Mouse (Mus musculus) embryonic facial prominence, embryonic 15.5 days (tissue): ENCODE measurements around the gene Pkp2. TPM values are rescaled to one million over a fixed set of nuclear protein-coding genes. Genes with fewer than 3 reads are reported as not detected.
"Not testable (repeated sequence)": the region's sequence is repeated elsewhere in the genome, so short reads cannot be mapped to it uniquely, and the experiment has no call there.

Experiments
- ATAC-seq: fragments of 200-750 bp; cut with Nextera tagmentation; 2 replicates; pipeline ENCODE4 v1.8.0; 2017; ENCODE audit warnings: low read depth, moderate TSS enrichment; ENCODE audit not compliant: insufficient number of reproducible peaks, low FRiP score, low TSS enrichment
- H3K27ac ChIP-seq: fragments of 300-500 bp; sonication (generic); replicated peaks from 2 replicates; pipeline ENCODE4 v1.5.1; 2015; ENCODE audit warnings: mild to moderate bottlenecking, inconsistent platforms
- H3K27me3 ChIP-seq: fragments of 300-500 bp; sonication (generic); 2 replicates; pipeline ENCODE4 v1.6.1; 2015; ENCODE audit warnings: inconsistent platforms
- H3K36me3 ChIP-seq: fragments of 300-500 bp; sonication (generic); 2 replicates; pipeline ENCODE4 v1.6.1; 2015; ENCODE audit warnings: mild to moderate bottlenecking, inconsistent platforms
- H3K4me1 ChIP-seq: fragments of 300-500 bp; sonication (generic); 2 replicates; pipeline ENCODE4 v1.6.1; 2015; ENCODE audit warnings: inconsistent platforms
- H3K4me2 ChIP-seq: fragments of 300-500 bp; sonication (generic); replicated peaks from 2 replicates; pipeline ENCODE4 v1.6.1; 2015; ENCODE audit warnings: mild to moderate bottlenecking, inconsistent platforms
- H3K4me3 ChIP-seq: fragments of 300-500 bp; sonication (generic); replicated peaks from 2 replicates; pipeline ENCODE4 v1.5.1; 2015; ENCODE audit warnings: mild to moderate bottlenecking, inconsistent platforms
- H3K9ac ChIP-seq: fragments of 300-500 bp; sonication (generic); 2 replicates; pipeline ENCODE4 v1.6.1; 2015; ENCODE audit warnings: inconsistent platforms
- H3K9me3 ChIP-seq: fragments of 300-500 bp; sonication (generic); replicated peaks from 2 replicates; pipeline ENCODE4 v1.6.1; 2016; ENCODE audit warnings: inconsistent platforms
- WGBS: fragments of 180-500 bp; shearing (Covaris S2); methylation state at CpG from one replicate; pipeline ENCODE4 v1.1.7; 2015; 5-methylcytosine and 5-hydroxymethylcytosine counted together
- polyA plus RNA-seq: library from polyadenylated mRNA; unstranded; fragments of >200 nt; fragmentation: Nextera tagmentation; extraction: Ambion mirVana; gene quantifications from 2 replicates; pipeline ENCODE4 v1.2.1, GENCODE M21; 2015

Pkp2 gene
- polyA plus RNA-seq, 1 experiment from 2014 or later = 6.5 TPM

- no peaks in the 10 kb centered on the region for H3K27me3 ChIP-seq
- H3K9me3 ChIP-seq = no peaks in the 10 kb centered on the region
- H3K27ac ChIP-seq = no peak overlapping the region
- H3K4me2 ChIP-seq = no peak overlapping the region
- H3K4me3 ChIP-seq = no peak overlapping the region
- H3K9ac ChIP-seq = no peak overlapping the region
- peak; percentile 29; the same call in 1 of the 2 replicates for ATAC-seq
- H3K36me3 ChIP-seq = no peaks in the 10 kb centered on the region
- 95% methylated on average over 22 of the region's 22 CpGs for WGBS
- H3K4me1 ChIP-seq = no peaks in the 10 kb centered on the region
Measured at GRCm38 (mm10) chr16:16225828-16226227, 12.7 kb downstream of the Pkp2 start.

GRCm38 (mm10) chr16:16230439-16230838, 17.3 kb downstream of the Pkp2 start:
- Histone ChIP-seq H3K27ac (no peak overlapping the region), H3K4me1 (no peaks in the 10 kb centered on the region), H3K27me3 (no peaks in the 10 kb centered on the region), H3K9me3 (no peaks in the 10 kb centered on the region), H3K36me3 (no peaks in the 10 kb centered on the region), H3K4me2 (no peak overlapping the region), H3K4me3 (no peak overlapping the region), H3K9ac (no peak overlapping the region)
- no peak for ATAC-seq
- 90% methylated on average over 5 of the region's 5 CpGs for WGBS

- Histone ChIP-seq H3K4me3 (no peak overlapping the region), H3K9ac (no peak overlapping the region), H3K4me2 (no peak overlapping the region), H3K4me1 (no peaks in the 10 kb centered on the region), H3K9me3 (no peaks in the 10 kb centered on the region), H3K27me3 (no peaks in the 10 kb centered on the region), H3K36me3 (no peaks in the 10 kb centered on the region), H3K27ac (no peak overlapping the region)
- 74% methylated on average over 2 of the region's 2 CpGs for WGBS
- ATAC-seq = no peak
Measured at GRCm38 (mm10) chr16:16233919-16234318, 20.8 kb downstream of the Pkp2 start.

- H3K9ac ChIP-seq, H3K27me3 ChIP-seq, H3K36me3 ChIP-seq, H3K4me2 ChIP-seq, H3K4me1 ChIP-seq, H3K4me3 ChIP-seq, H3K27ac ChIP-seq, H3K9me3 ChIP-seq, ATAC-seq: not testable (repeated sequence)
- 87% methylated on average over 9 of the region's 9 CpGs for WGBS
Measured at GRCm38 (mm10) chr16:16236681-16237080, 23.6 kb downstream of the Pkp2 start.

- H3K4me2 ChIP-seq = no peak overlapping the region
- H3K36me3 ChIP-seq = no peaks in the 10 kb centered on the region
- H3K4me1 ChIP-seq = no peaks in the 10 kb centered on the region
- H3K27me3 ChIP-seq = no peaks in the 10 kb centered on the region
- no peak overlapping the region for H3K27ac ChIP-seq
- WGBS = 78% methylated on average over 2 of the region's 2 CpGs
- no peak overlapping the region for H3K4me3 ChIP-seq
- ATAC-seq = no peak
- H3K9me3 ChIP-seq = no peaks in the 10 kb centered on the region
- no peak overlapping the region for H3K9ac ChIP-seq
Measured at GRCm38 (mm10) chr16:16238356-16238755, 25.2 kb downstream of the Pkp2 start.

- H3K36me3 ChIP-seq = no peaks in the 10 kb centered on the region
- ATAC-seq = no peak
- no peak overlapping the region for H3K4me2 ChIP-seq
- no peak overlapping the region for H3K4me3 ChIP-seq
- H3K9me3 ChIP-seq = no peaks in the 10 kb centered on the region
- no peak overlapping the region for H3K27ac ChIP-seq
- H3K9ac ChIP-seq = no peak overlapping the region
- 57% methylated on average over 2 of the region's 2 CpGs for WGBS
- H3K4me1 ChIP-seq = no peaks in the 10 kb centered on the region
- H3K27me3 ChIP-seq = no peaks in the 10 kb centered on the region
Measured at GRCm38 (mm10) chr16:16244711-16245110, 31.6 kb downstream of the Pkp2 start.

- no peaks in the 10 kb centered on the region for H3K27me3 ChIP-seq
- no peak overlapping the region for H3K4me3 ChIP-seq
- no peak overlapping the region for H3K9ac ChIP-seq
- H3K9me3 ChIP-seq = no peaks in the 10 kb centered on the region
- no peak overlapping the region for H3K4me2 ChIP-seq
- no peak overlapping the region for H3K27ac ChIP-seq
- no peak for ATAC-seq
- 68% methylated on average over 2 of the region's 2 CpGs for WGBS
- H3K4me1 ChIP-seq = no peaks in the 10 kb centered on the region
- H3K36me3 ChIP-seq = no peaks in the 10 kb centered on the region
Measured at GRCm38 (mm10) chr16:16250470-16250869, 37.4 kb downstream of the Pkp2 start.

GRCm38 (mm10) chr16:16253326-16254074, 40.4 kb downstream of the Pkp2 start:
- no peak; the same call in 1 of the 2 replicates for ATAC-seq
- no peaks in the 10 kb centered on the region for H3K27me3 ChIP-seq
- no peak overlapping the region for H3K4me3 ChIP-seq
- WGBS = 31% methylated on average over 4 of the region's 4 CpGs
- no peak overlapping the region for H3K4me2 ChIP-seq
- H3K27ac ChIP-seq = no peak overlapping the region
- no peaks in the 10 kb centered on the region for H3K4me1 ChIP-seq
- H3K36me3 ChIP-seq = no peaks in the 10 kb centered on the region
- no peak overlapping the region for H3K9ac ChIP-seq
- no peaks in the 10 kb centered on the region for H3K9me3 ChIP-seq

GRCm38 (mm10) chr16:16255217-16255616, 42.1 kb downstream of the Pkp2 start:
- H3K4me3 ChIP-seq = no peak overlapping the region
- H3K36me3 ChIP-seq = no peaks in the 10 kb centered on the region
- WGBS = 53% methylated on average over 1 of the region's 1 CpGs
- no peak overlapping the region for H3K27ac ChIP-seq
- no peaks in the 10 kb centered on the region for H3K4me1 ChIP-seq
- no peak for ATAC-seq
- no peak overlapping the region for H3K4me2 ChIP-seq
- no peaks in the 10 kb centered on the region for H3K9me3 ChIP-seq
- no peak overlapping the region for H3K9ac ChIP-seq
- no peaks in the 10 kb centered on the region for H3K27me3 ChIP-seq

- Histone ChIP-seq H3K4me2 (no peak overlapping the region), H3K27me3 (no peaks in the 10 kb centered on the region), H3K4me3 (no peak overlapping the region), H3K9ac (no peak overlapping the region), H3K27ac (no peak overlapping the region), H3K36me3 (no peaks in the 10 kb centered on the region), H3K4me1 (no peaks in the 10 kb centered on the region), H3K9me3 (no peaks in the 10 kb centered on the region)
- WGBS = 77% methylated on average over 7 of the region's 7 CpGs
- ATAC-seq = no peak
Measured at GRCm38 (mm10) chr16:16255874-16256273, 42.8 kb downstream of the Pkp2 start.

GRCm38 (mm10) chr16:16256672-16257071, 43.6 kb downstream of the Pkp2 start:
- Histone ChIP-seq H3K27ac (no peak overlapping the region), H3K36me3 (no peaks in the 10 kb centered on the region), H3K4me3 (no peak overlapping the region), H3K27me3 (no peaks in the 10 kb centered on the region), H3K9me3 (no peaks in the 10 kb centered on the region), H3K9ac (no peak overlapping the region), H3K4me1 (no peaks in the 10 kb centered on the region), H3K4me2 (no peak overlapping the region)
- ATAC-seq = no peak
- WGBS = 80% methylated on average over 1 of the region's 1 CpGs

GRCm38 (mm10) chr16:16260882-16261281, 47.8 kb downstream of the Pkp2 start:
- Histone ChIP-seq H3K9ac (no peak overlapping the region), H3K4me3 (no peak overlapping the region), H3K27me3 (no peaks in the 10 kb centered on the region), H3K4me1 (no peaks in the 10 kb centered on the region), H3K9me3 (no peaks in the 10 kb centered on the region), H3K36me3 (no peaks in the 10 kb centered on the region), H3K4me2 (no peak overlapping the region), H3K27ac (no peak overlapping the region)
- ATAC-seq = no peak
- WGBS = 89% methylated on average over 5 of the region's 5 CpGs
